Comparison of ENCODE assay signal across 24 mouse cellular contexts in genomic region chr6:113811462-113811861, GRCm38 (mm10).
"Had no signal": no experiment of that assay in that cellular context is flagged by ENCODE, and none has a peak within 500 bp of the region (broad histone marks: within the 10 kb centered on the region; RNA-seq: fewer than 3 reads in every experiment).

No protein-coding gene starts in this region.

- H3K36me3 ChIP-seq: embryonic facial prominence, embryonic 10.5 days; embryonic facial prominence, embryonic 12.5 days; embryonic facial prominence, embryonic 13.5 days; embryonic facial prominence, embryonic 15.5 days; forebrain, embryonic 10.5 days; forebrain, embryonic 12.5 days had no signal

- H3K4me2 ChIP-seq: embryonic facial prominence, embryonic 12.5 days; embryonic facial prominence, embryonic 13.5 days; embryonic facial prominence, embryonic 15.5 days; forebrain, embryonic 12.5 days; forebrain, embryonic 13.5 days; forebrain, embryonic 15.5 days had no signal

- H3K27me3 ChIP-seq: embryonic facial prominence, embryonic 12.5 days; embryonic facial prominence, embryonic 13.5 days; embryonic facial prominence, embryonic 15.5 days; forebrain, embryonic 12.5 days; forebrain, embryonic 13.5 days; forebrain, embryonic 15.5 days had no signal

- H3K9ac ChIP-seq: embryonic facial prominence, embryonic 12.5 days; embryonic facial prominence, embryonic 13.5 days; embryonic facial prominence, embryonic 15.5 days; forebrain, embryonic 12.5 days; forebrain, embryonic 13.5 days; forebrain, embryonic 15.5 days; forebrain, postnatal 0 days had no signal

- H3K27ac ChIP-seq: embryonic facial prominence, embryonic 10.5 days; embryonic facial prominence, embryonic 12.5 days; embryonic facial prominence, embryonic 13.5 days; embryonic facial prominence, embryonic 15.5 days; forebrain, embryonic 10.5 days; forebrain, embryonic 12.5 days; forebrain, embryonic 13.5 days; forebrain, embryonic 15.5 days; gastrocnemius, adult 2 months; heart, adult 2 months had no signal

- DNase-seq: cerebellum, adult 8-10 months; cerebellum, adult 9-10 months; cerebellum, adult 9-11 months; embryo, embryonic 11 days; forebrain, postnatal 0 days; gastrocnemius, adult 2 months; gastrocnemius, postnatal 10 days; gastrocnemius, postnatal 14 days; gastrocnemius, postnatal 25 days; gastrocnemius, postnatal 36 days; heart, adult 11 months; heart, adult 18-20 months; heart, adult 2 months had no signal

- ATAC-seq: forebrain, embryonic 13.5 days; forebrain, embryonic 14.5 days; forebrain, embryonic 15.5 days; forebrain, embryonic 16.5 days; forebrain, postnatal 0 days had no signal

- H3K4me1 ChIP-seq: embryonic facial prominence, embryonic 12.5 days; embryonic facial prominence, embryonic 13.5 days; embryonic facial prominence, embryonic 15.5 days; forebrain, embryonic 12.5 days; forebrain, embryonic 13.5 days; forebrain, embryonic 15.5 days had no signal

- H3K4me3 ChIP-seq: embryonic facial prominence, embryonic 10.5 days; embryonic facial prominence, embryonic 12.5 days; embryonic facial prominence, embryonic 13.5 days; embryonic facial prominence, embryonic 15.5 days; erythroblast, embryonic 14.5 days; forebrain, embryonic 10.5 days; forebrain, embryonic 12.5 days; forebrain, embryonic 13.5 days; forebrain, embryonic 15.5 days; gastrocnemius, adult 2 months; heart, adult 2 months had no signal

- H3K9me3 ChIP-seq: embryonic facial prominence, embryonic 10.5 days; embryonic facial prominence, embryonic 12.5 days; embryonic facial prominence, embryonic 13.5 days; embryonic facial prominence, embryonic 15.5 days; forebrain, embryonic 10.5 days; forebrain, embryonic 12.5 days; forebrain, embryonic 13.5 days; forebrain, embryonic 15.5 days had no signal
